Mouse (Mus musculus): ENCODE data around the gene Kcnc4. TPM values are rescaled to one million over a fixed set of nuclear protein-coding genes. Genes with fewer than 3 reads are reported as not detected.

Kcnc4 gene
- total and polyA plus RNA-seq, 2 experiments from 2014 or later = 16.0 to 46.8 TPM

- no peaks in the 10 kb centered on the region for H3K9me3 ChIP-seq (ENCODE audit: low read length)
- H3K4me2 ChIP-seq (ENCODE audit: low read depth, low read length, poor library complexity, severe bottlenecking) = no peak overlapping the region
- no peak overlapping the region for H3K27ac ChIP-seq (ENCODE audit: low read depth, low read length)
- DNase-seq (ENCODE audit: low spot score) = no peak
- TF ChIP-seq CTCF (IDR thresholded peaks at IDR 0.05) = no peak
- H3K4me3 ChIP-seq (ENCODE audit: low read depth, low read length) = no peak overlapping the region
- WGBS = 86% methylated on average over 5 of the region's 5 CpGs
- H3K9ac ChIP-seq (replicated peaks; ENCODE audit: low read length, poor library complexity, severe bottlenecking) = no peak overlapping the region
- H3K4me1 ChIP-seq (ENCODE audit: insufficient read depth, low read length) = no peaks in the 10 kb centered on the region
- no peaks in the 10 kb centered on the region for H3K27me3 ChIP-seq (ENCODE audit: insufficient read depth, low read length)
- no peaks in the 10 kb centered on the region for H3K36me3 ChIP-seq (ENCODE audit: insufficient read depth, low read length)
- ATAC-seq (ENCODE audit: low FRiP score) = no peak
These were observed 59.2 kb downstream of the Kcnc4 start for GRCm38 (mm10) chr3:107399991-107400640.

- Histone ChIP-seq H3K36me3 (ENCODE audit: insufficient read depth, low read length) (no peaks in the 10 kb centered on the region), H3K4me1 (ENCODE audit: insufficient read depth, low read length) (0 out of 2 replicates have a peak, but pooled peaks cover 2% of the 10 kb centered on the region), H3K9me3 (ENCODE audit: low read length) (no peaks in the 10 kb centered on the region), H3K27me3 (ENCODE audit: insufficient read depth, low read length) (no peaks in the 10 kb centered on the region), H3K27ac (ENCODE audit: low read depth, low read length) (no peak overlapping the region), H3K4me3 (ENCODE audit: low read depth, low read length) (no peak overlapping the region), H3K4me2 (ENCODE audit: low read depth, low read length, poor library complexity, severe bottlenecking) (no peak overlapping the region), H3K9ac (replicated peaks; ENCODE audit: low read length, poor library complexity, severe bottlenecking) (no peak overlapping the region)
- 62% methylated on average over 4 of the region's 4 CpGs for WGBS
- no peak for TF ChIP-seq CTCF (IDR thresholded peaks at IDR 0.05)
- ATAC-seq (ENCODE audit: low FRiP score) (no peak), DNase-seq (ENCODE audit: low spot score) (no peak)
These were observed 68.2 kb downstream of the Kcnc4 start for GRCm38 (mm10) chr3:107391198-107391597.

Other genes with a start within 250 kb of the Kcnc4 start
- gene Cym, start 237.8 kb downstream of the Kcnc4 start, total RNA-seq (2014; rRNA removed) = 0.19 TPM in 1 of 2 replicates, not detected in the other
- gene Cym, start 237.8 kb downstream of the Kcnc4 start, polyA plus RNA-seq (2015; fragmentation: Nextera tagmentation; extraction: Ambion mirVana) = 0.16 TPM in 1 of 2 replicates, not detected in the other
- not detected in 2 replicates for gene A630076J17Rik, start 228.9 kb downstream of the Kcnc4 start, total RNA-seq (2014; rRNA removed)
- gene A630076J17Rik, start 228.9 kb downstream of the Kcnc4 start, polyA plus RNA-seq (2015; fragmentation: Nextera tagmentation; extraction: Ambion mirVana) = 0.20 TPM in 1 of 2 replicates, not detected in the other
- 0.14 and 0.33 TPM in 2 replicates for gene Prok1, start 219.8 kb downstream of the Kcnc4 start, total RNA-seq (2014; rRNA removed)
- gene Prok1, start 219.8 kb downstream of the Kcnc4 start, polyA plus RNA-seq (2015; fragmentation: Nextera tagmentation; extraction: Ambion mirVana) = 0.09 and 0.16 TPM in 2 replicates
- 66.7 and 69.9 TPM in 2 replicates for gene Lamtor5, start 180.7 kb downstream of the Kcnc4 start, total RNA-seq (2014; rRNA removed)
- gene Lamtor5, start 180.7 kb downstream of the Kcnc4 start, polyA plus RNA-seq (2015; fragmentation: Nextera tagmentation; extraction: Ambion mirVana) = 153 and 173 TPM in 2 replicates
- 1.4 and 1.5 TPM in 2 replicates for gene Slc16a4, start 168.3 kb downstream of the Kcnc4 start, total RNA-seq (2014; rRNA removed)
- gene Slc16a4, start 168.3 kb downstream of the Kcnc4 start, polyA plus RNA-seq (2015; fragmentation: Nextera tagmentation; extraction: Ambion mirVana) = 2.0 and 2.4 TPM in 2 replicates
- gene Rbm15, start 125.9 kb downstream of the Kcnc4 start, total RNA-seq (2014; rRNA removed) = 17.2 and 23.4 TPM in 2 replicates
- 4.9 and 5.7 TPM in 2 replicates for gene Rbm15, start 125.9 kb downstream of the Kcnc4 start, polyA plus RNA-seq (2015; fragmentation: Nextera tagmentation; extraction: Ambion mirVana)
- gene Slc6a17, start 58.5 kb upstream of the Kcnc4 start, total RNA-seq (2014; rRNA removed) = 52.0 and 60.0 TPM in 2 replicates
- gene Slc6a17, start 58.5 kb upstream of the Kcnc4 start, polyA plus RNA-seq (2015; fragmentation: Nextera tagmentation; extraction: Ambion mirVana) = 17.5 and 22.2 TPM in 2 replicates
- not detected in 2 replicates for gene Ubl4b, start 95.5 kb upstream of the Kcnc4 start, total RNA-seq (2014; rRNA removed)
- gene Ubl4b, start 95.5 kb upstream of the Kcnc4 start, polyA plus RNA-seq (2015; fragmentation: Nextera tagmentation; extraction: Ambion mirVana) = not detected in 2 replicates
- gene Alx3, start 135.5 kb upstream of the Kcnc4 start, total RNA-seq (2014; rRNA removed) = 0.60 and 3.0 TPM in 2 replicates
- 0.63 and 1.3 TPM in 2 replicates for gene Alx3, start 135.5 kb upstream of the Kcnc4 start, polyA plus RNA-seq (2015; fragmentation: Nextera tagmentation; extraction: Ambion mirVana)
- not detected in 2 replicates for gene Gm10961, start 171.8 kb upstream of the Kcnc4 start, total RNA-seq (2014; rRNA removed)
- not detected in 2 replicates for gene Gm10961, start 171.8 kb upstream of the Kcnc4 start, polyA plus RNA-seq (2015; fragmentation: Nextera tagmentation; extraction: Ambion mirVana)
- 131 and 142 TPM in 2 replicates for gene Strip1, start 172.1 kb upstream of the Kcnc4 start, total RNA-seq (2014; rRNA removed)
- gene Strip1, start 172.1 kb upstream of the Kcnc4 start, polyA plus RNA-seq (2015; fragmentation: Nextera tagmentation; extraction: Ambion mirVana) = 120 and 122 TPM in 2 replicates
- 65.9 and 76.0 TPM in 2 replicates for gene Ahcyl1, start 237.0 kb upstream of the Kcnc4 start, total RNA-seq (2014; rRNA removed)
- 109 and 111 TPM in 2 replicates for gene Ahcyl1, start 237.0 kb upstream of the Kcnc4 start, polyA plus RNA-seq (2015; fragmentation: Nextera tagmentation; extraction: Ambion mirVana)